Mouse (Mus musculus): ENCODE results near the gene Ndufaf1. TPM values are rescaled to one million over a fixed set of nuclear protein-coding genes. Genes with fewer than 3 reads are reported as not detected.
A peak's percentile ranks its signal among the peaks of the same experiment; 100 is the strongest.
"Not testable (repeated sequence)": the region's sequence is repeated elsewhere in the genome, so short reads cannot be mapped to it uniquely, and the experiment has no call there.

Gene Ndufaf1
- polyA plus RNA-seq, 2 experiments, result 18.8 to 44.0 TPM

GRCm38 (mm10) chr2:119675831-119676230, 13.2 kb upstream of the Ndufaf1 start:
- Histone ChIP-seq H3K27ac (replicated peaks; ENCODE audit: low read depth, low read length) (no peak overlapping the region), H3K36me3 (ENCODE audit: control insufficient read depth, insufficient read depth, low read length) (peaks cover 5% of the 10 kb centered on the region), H3K9ac (ENCODE audit: low read depth, low read length, severe bottlenecking) (peak overlapping the region; percentile 93), H3K4me2 (replicated peaks; ENCODE audit: low read depth, low read length, severe bottlenecking) (peak overlapping the region; percentile 63), H3K9me3 (ENCODE audit: control insufficient read depth, low read length) (no peaks in the 10 kb centered on the region), H3K4me1 (ENCODE audit: control insufficient read depth, insufficient read depth, low read length) (peaks cover 12% of the 10 kb centered on the region), H3K27me3 (ENCODE audit: control insufficient read depth, insufficient read depth, low read length) (no peaks in the 10 kb centered on the region), H3K4me3 (replicated peaks; ENCODE audit: low read length) (peak overlapping the region; percentile 94)
- no peak for TF ChIP-seq POLR2A (IDR thresholded peaks at IDR 0.05; ENCODE audit: borderline replicate concordance, extremely low read depth, insufficient read depth, insufficient read length)
- ATAC-seq (ENCODE audit: low FRiP score, low read depth) (no peak), DNase-seq (ENCODE audit: low spot score) (no peak)
- 6% methylated on average over 5 of the region's 5 CpGs for WGBS

GRCm38 (mm10) chr2:119675215-119675784, 12.7 kb upstream of the Ndufaf1 start:
- Histone ChIP-seq H3K4me1 (ENCODE audit: control insufficient read depth, insufficient read depth, low read length) (peaks cover 12% of the 10 kb centered on the region), H3K4me2 (replicated peaks; ENCODE audit: low read depth, low read length, severe bottlenecking) (peak overlapping the region; percentile 63), H3K36me3 (ENCODE audit: control insufficient read depth, insufficient read depth, low read length) (peaks cover 5% of the 10 kb centered on the region), H3K27me3 (ENCODE audit: control insufficient read depth, insufficient read depth, low read length) (no peaks in the 10 kb centered on the region), H3K9ac (ENCODE audit: low read depth, low read length, severe bottlenecking) (peak overlapping the region; percentile 93), H3K27ac (replicated peaks; ENCODE audit: low read depth, low read length) (peak overlapping the region; percentile 77), H3K4me3 (replicated peaks; ENCODE audit: low read length) (peak overlapping the region; percentile 94), H3K9me3 (ENCODE audit: control insufficient read depth, low read length) (no peaks in the 10 kb centered on the region)
- DNase-seq (ENCODE audit: low spot score) (peak; percentile 13), ATAC-seq (ENCODE audit: low FRiP score, low read depth) (peak; percentile 83)
- under 1% methylated on average over 30 of the region's 39 CpGs for WGBS
- 0 out of 2 replicates have a peak, but pooled peaks have one; percentile 33 for TF ChIP-seq POLR2A (IDR thresholded peaks at IDR 0.05; ENCODE audit: borderline replicate concordance, extremely low read depth, insufficient read depth, insufficient read length)

GRCm38 (mm10) chr2:119674525-119675214, 12.0 kb upstream of the Ndufaf1 start, which contains the start of gene Rtf1:
Rtf1 (plus strand) TSS chr2:119675068.
- peak within 1 kb of the TSS; percentile 63 for H3K4me2 ChIP-seq (replicated peaks; ENCODE audit: low read depth, low read length, severe bottlenecking)
- H3K4me1 ChIP-seq (ENCODE audit: control insufficient read depth, insufficient read depth, low read length), result peaks cover 12% of the 10 kb centered on the region
- peak within 1 kb of the TSS; percentile 94 for H3K4me3 ChIP-seq (replicated peaks; ENCODE audit: low read length)
- ATAC-seq (ENCODE audit: low FRiP score, low read depth), result peak; percentile 95
- no peaks in the 10 kb centered on the region for H3K9me3 ChIP-seq (ENCODE audit: control insufficient read depth, low read length)
- WGBS, result under 1% methylated on average over 26 of the region's 58 CpGs
- TF ChIP-seq POLR2A (IDR thresholded peaks at IDR 0.05; ENCODE audit: borderline replicate concordance, extremely low read depth, insufficient read depth, insufficient read length), result peak; percentile 53; the same call in 1 of the 2 replicates
- no peaks in the 10 kb centered on the region for H3K27me3 ChIP-seq (ENCODE audit: control insufficient read depth, insufficient read depth, low read length)
- peak within 1 kb of the TSS; percentile 93 for H3K9ac ChIP-seq (ENCODE audit: low read depth, low read length, severe bottlenecking)
- H3K36me3 ChIP-seq (ENCODE audit: control insufficient read depth, insufficient read depth, low read length), result peaks cover 2% of the 10 kb centered on the region; the same call in 1 of the 2 replicates
- DNase-seq (ENCODE audit: low spot score), result peak; percentile 89
- peak within 1 kb of the TSS; percentile 77 for H3K27ac ChIP-seq (replicated peaks; ENCODE audit: low read depth, low read length)

- Histone ChIP-seq H3K4me1 (ENCODE audit: control insufficient read depth, insufficient read depth, low read length) (0 out of 2 replicates have a peak, but pooled peaks cover under 1% of the 10 kb centered on the region), H3K27ac (replicated peaks; ENCODE audit: low read depth, low read length) (no peak overlapping the region), H3K36me3 (ENCODE audit: control insufficient read depth, insufficient read depth, low read length) (no peaks in the 10 kb centered on the region), H3K27me3 (ENCODE audit: control insufficient read depth, insufficient read depth, low read length) (no peaks in the 10 kb centered on the region), H3K4me3 (replicated peaks; ENCODE audit: low read length) (no peak overlapping the region), H3K9ac (ENCODE audit: low read depth, low read length, severe bottlenecking) (no peak overlapping the region), H3K9me3 (ENCODE audit: control insufficient read depth, low read length) (no peaks in the 10 kb centered on the region), H3K4me2 (replicated peaks; ENCODE audit: low read depth, low read length, severe bottlenecking) (no peak overlapping the region)
- WGBS, result 20% methylated on average over 7 of the region's 7 CpGs
- peak; percentile 27 for DNase-seq (ENCODE audit: low spot score)
- no peak for TF ChIP-seq POLR2A (IDR thresholded peaks at IDR 0.05; ENCODE audit: borderline replicate concordance, extremely low read depth, insufficient read depth, insufficient read length)
- no peak for ATAC-seq (ENCODE audit: low FRiP score, low read depth)
These were observed 6.4 kb upstream of the Ndufaf1 start for GRCm38 (mm10) chr2:119669010-119669409.

GRCm38 (mm10) chr2:119665744-119666143, 3.1 kb upstream of the Ndufaf1 start:
- H3K36me3 ChIP-seq (ENCODE audit: control insufficient read depth, insufficient read depth, low read length); H3K4me2 ChIP-seq (replicated peaks; ENCODE audit: low read depth, low read length, severe bottlenecking); H3K4me3 ChIP-seq (replicated peaks; ENCODE audit: low read length); ATAC-seq (ENCODE audit: low FRiP score, low read depth); H3K27ac ChIP-seq (replicated peaks; ENCODE audit: low read depth, low read length); H3K9me3 ChIP-seq (ENCODE audit: control insufficient read depth, low read length); H3K27me3 ChIP-seq (ENCODE audit: control insufficient read depth, insufficient read depth, low read length); H3K4me1 ChIP-seq (ENCODE audit: control insufficient read depth, insufficient read depth, low read length); H3K9ac ChIP-seq (ENCODE audit: low read depth, low read length, severe bottlenecking); DNase-seq (ENCODE audit: low spot score): not testable (repeated sequence)
- WGBS, result 76% methylated on average over 18 of the region's 23 CpGs
